Mouse (Mus musculus) forebrain, postnatal 0 days (tissue): ENCODE measurements around the gene Pgm3. TPM values are rescaled to one million over a fixed set of nuclear protein-coding genes. Genes with fewer than 3 reads are reported as not detected.

ENCODE experiments used
- ATAC-seq: fragments of 200-750 bp; cut with Nextera tagmentation; 2 replicates; pipeline ENCODE4 v1.8.0; 2017; ENCODE audit warnings: mild to moderate bottlenecking, moderate library complexity
- DNase-seq: peaks from one replicate; pipeline ENCODE4 v3.0.0-alpha.2; 2015
- H3K27ac ChIP-seq: fragments of 300-500 bp; sonication (generic); 2 replicates; pipeline ENCODE4 v1.5.1; 2014; ENCODE audit warnings: low read depth, mild to moderate bottlenecking, antibody characterized with exemption, low read length, moderate library complexity, mixed read lengths
- H3K27me3 ChIP-seq: fragments of 300-500 bp; sonication (generic); 2 replicates; pipeline ENCODE4 v1.6.1; 2014; ENCODE audit warnings: mild to moderate bottlenecking, low read length, mixed read lengths; ENCODE audit not compliant: insufficient read depth
- H3K36me3 ChIP-seq: fragments of 300-500 bp; sonication (generic); 2 replicates; pipeline ENCODE4 v1.6.1; 2014; ENCODE audit warnings: mild to moderate bottlenecking, moderate library complexity; ENCODE audit not compliant: insufficient read depth
- H3K4me1 ChIP-seq: fragments of 300-500 bp; sonication (generic); 2 replicates; pipeline ENCODE4 v1.6.1; 2014; ENCODE audit warnings: antibody characterized with exemption; ENCODE audit not compliant: insufficient read depth
- H3K4me2 ChIP-seq: fragments of 300-500 bp; sonication (generic); 2 replicates; pipeline ENCODE4 v1.6.1; 2014; ENCODE audit warnings: low read depth, mild to moderate bottlenecking, moderate library complexity
- H3K4me3 ChIP-seq: fragments of 300-500 bp; sonication (generic); 2 replicates; pipeline ENCODE4 v1.5.1; 2014; ENCODE audit warnings: low read depth, low read length, mixed read lengths
- H3K9ac ChIP-seq: fragments of 300-500 bp; sonication (generic); 2 replicates; pipeline ENCODE4 v1.6.1; 2014; ENCODE audit warnings: mild to moderate bottlenecking
- H3K9me3 ChIP-seq: fragments of 300-500 bp; sonication (generic); 2 replicates; pipeline ENCODE4 v1.6.1; 2016; ENCODE audit warnings: low read length
- CTCF ChIP-seq: sonication (generic); IDR thresholded peaks from 2 replicates; pipeline ENCODE4 v1.5.1; 2016; ENCODE audit warnings: antibody characterized with exemption, control low read depth, low read depth
- WGBS: fragments of 180-500 bp; shearing (Covaris S2); extraction: QIAGEN DNeasy Blood & Tissue Kit; methylation state at CpG from one replicate; pipeline ENCODE4 v1.1.7; 2014; 5-methylcytosine and 5-hydroxymethylcytosine counted together
- polyA plus RNA-seq: library from polyadenylated mRNA; unstranded; fragments of >200 nt; fragmentation: Nextera tagmentation; extraction: Ambion mirVana; gene quantifications from 2 replicates; pipeline ENCODE4 v1.2.1, GENCODE M21; 2015
- total RNA-seq: library from RNA; depleted of rRNA; stranded (reverse); fragments of >200 nt; gene quantifications from 2 replicates; pipeline ENCODE4 v1.2.3, GENCODE M21; 2014; rRNA removed

The Pgm3 gene
- total RNA-seq, result 21.7 and 25.9 TPM in 2 replicates
- 30.1 and 32.8 TPM in 2 replicates for polyA plus RNA-seq

DNA sequence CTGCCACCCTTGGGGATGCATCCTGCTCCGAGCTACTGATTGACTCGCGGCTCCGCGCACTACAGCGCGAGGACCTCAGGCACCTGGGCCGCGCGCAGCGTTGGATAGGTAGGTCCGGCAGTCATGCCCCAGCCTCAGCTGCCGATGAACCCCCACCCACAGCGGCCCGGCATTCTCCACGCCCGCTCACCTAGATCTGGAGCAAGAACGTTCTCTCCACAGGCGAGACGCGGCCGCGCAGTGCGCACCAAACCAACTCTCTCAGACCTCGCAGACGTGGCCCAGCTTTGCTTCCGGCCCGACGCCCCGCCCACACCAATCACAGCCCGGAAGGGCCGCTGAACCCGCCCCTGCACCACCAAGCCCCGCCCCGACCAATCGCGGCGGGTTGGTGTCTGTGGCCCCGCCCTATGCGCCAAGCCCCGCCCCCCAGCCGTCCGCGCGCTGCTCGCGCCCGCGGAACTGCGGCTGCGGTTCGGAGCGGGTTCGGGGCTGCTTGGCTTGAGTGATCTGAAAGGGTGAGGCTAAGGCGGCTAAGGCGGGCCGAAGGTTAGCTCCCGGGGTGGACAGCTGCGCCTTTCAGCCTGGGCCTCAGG is at the start of gene Pgm3, which contains the start of gene Rwdd2a:
Gene Pgm3 (minus strand): TSS at position 303 of the 596 bp plus-strand sequence.
Gene Rwdd2a (plus strand): TSS at position 452 of the 596 bp plus-strand sequence.
- Histone ChIP-seq H3K27ac (peak within 1 kb of the TSS; percentile 57; the same call in 1 of the 2 replicates), H3K4me3 (peak within 1 kb of the TSS; percentile 67), H3K9me3 (no peaks in the 10 kb centered on the region), H3K27me3 (no peaks in the 10 kb centered on the region), H3K9ac (peak within 1 kb of the TSS; percentile 69), H3K36me3 (peaks cover 16% of the 10 kb centered on the region), H3K4me2 (peak within 1 kb of the TSS; percentile 99), H3K4me1 (peaks cover 8% of the 10 kb centered on the region; the same call in 1 of the 2 replicates)
- DNase-seq (peak; percentile 97), ATAC-seq (peak; percentile 98)
- no peak for TF ChIP-seq CTCF
- 1% methylated on average over 58 of the region's 59 CpGs for WGBS

DNA sequence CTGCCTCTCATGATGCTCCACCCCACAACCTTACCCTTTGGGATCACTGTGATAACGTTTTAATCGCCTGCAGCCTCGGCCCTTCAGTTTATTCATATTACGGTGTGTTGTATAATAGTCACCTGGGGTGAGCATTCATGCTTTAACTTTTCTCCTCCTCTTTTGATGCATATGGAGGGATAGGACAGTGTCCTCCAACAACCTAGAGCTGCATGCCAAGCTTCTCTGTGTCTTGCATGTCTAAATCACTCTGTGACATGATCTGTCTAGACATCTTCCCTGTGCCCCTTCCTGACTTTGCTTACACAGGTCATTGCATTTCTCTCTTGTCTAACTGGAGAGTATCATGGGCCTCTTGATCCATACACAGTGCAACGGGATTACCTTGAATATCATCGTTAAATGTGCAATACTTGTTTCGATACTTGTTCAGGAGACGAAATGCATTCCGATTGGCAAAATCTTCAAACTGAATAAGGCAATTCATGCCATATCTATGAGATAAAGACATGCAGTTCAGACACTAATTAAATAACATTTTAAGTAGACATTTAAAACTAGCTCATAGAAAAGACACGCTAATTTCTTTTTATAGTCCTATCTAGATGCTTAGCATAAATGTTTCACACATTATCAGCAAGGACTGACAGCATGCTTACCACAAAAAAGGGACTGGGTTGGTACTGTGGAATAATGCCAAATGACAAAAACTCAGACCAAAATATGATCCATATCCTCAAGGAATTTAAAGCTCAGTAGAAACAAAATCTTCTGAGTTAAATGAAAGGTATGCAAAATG is 47.9 kb upstream of the Pgm3 start:
- no peak for TF ChIP-seq CTCF
- H3K9me3 ChIP-seq, result no peaks in the 10 kb centered on the region
- H3K4me2 ChIP-seq, result no peak overlapping the region
- no peaks in the 10 kb centered on the region for H3K27me3 ChIP-seq
- ATAC-seq (peak; percentile 56), DNase-seq (no peak)
- H3K9ac ChIP-seq, result no peak overlapping the region
- H3K4me1 ChIP-seq, result no peaks in the 10 kb centered on the region
- 56% methylated on average over 10 of the region's 10 CpGs for WGBS
- H3K36me3 ChIP-seq, result no peaks in the 10 kb centered on the region
- no peak overlapping the region for H3K4me3 ChIP-seq
- no peak overlapping the region for H3K27ac ChIP-seq

DNA sequence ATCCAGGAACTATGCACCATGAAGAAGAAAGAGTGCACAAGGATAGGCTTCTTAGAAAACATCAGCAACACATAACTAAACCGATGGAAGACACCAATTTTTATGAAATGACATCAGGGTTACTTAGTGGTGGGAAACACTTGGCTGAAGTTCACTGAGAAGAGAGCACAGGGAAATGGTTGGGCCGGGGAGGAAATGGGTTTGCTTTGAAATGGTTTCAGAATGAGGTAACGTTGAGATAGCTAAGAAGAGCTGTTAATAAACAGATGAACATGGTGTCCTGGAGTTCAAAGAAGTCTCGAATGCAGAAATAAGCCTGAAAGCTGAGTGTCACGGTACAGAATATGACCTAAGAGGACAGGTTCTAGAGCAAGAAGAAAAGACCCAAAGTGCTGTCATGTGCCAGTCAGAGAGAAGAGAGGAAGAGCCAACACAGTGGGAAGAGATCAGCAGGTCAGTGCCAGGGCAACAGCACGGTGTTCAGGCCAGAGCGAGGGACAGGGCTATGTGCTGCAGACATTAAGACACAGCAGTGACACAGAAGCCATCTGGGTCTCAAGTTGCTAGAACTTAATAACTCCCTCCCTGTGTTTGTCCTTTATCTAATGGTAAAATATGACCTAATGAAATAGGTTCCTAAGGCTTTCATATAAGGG is 46.3 kb upstream of the Pgm3 start:
- no peak for DNase-seq

DNA sequence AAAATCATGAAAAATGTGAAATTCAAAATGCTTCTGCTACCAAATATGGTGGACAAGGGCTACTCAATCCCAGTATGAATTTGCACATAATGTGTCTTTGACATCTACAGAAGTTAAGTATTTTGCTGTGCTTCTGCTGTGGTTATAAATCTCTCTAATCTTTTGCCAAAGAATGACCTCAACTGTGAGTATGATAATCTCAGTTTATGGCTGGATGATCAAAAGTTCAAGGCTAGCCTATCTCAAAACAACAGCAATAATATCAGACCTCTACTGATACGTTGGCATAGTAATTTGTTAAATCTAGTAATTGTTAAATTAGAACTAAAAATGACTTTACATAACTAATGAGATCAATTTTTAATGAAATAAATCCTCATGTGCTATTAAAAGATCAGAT is 44.1 kb upstream of the Pgm3 start:
- no peaks in the 10 kb centered on the region for H3K4me1 ChIP-seq
- no peak overlapping the region for H3K4me3 ChIP-seq
- no peaks in the 10 kb centered on the region for H3K9me3 ChIP-seq
- no peak for DNase-seq
- no peak for TF ChIP-seq CTCF
- no peak overlapping the region for H3K4me2 ChIP-seq
- ATAC-seq, result no peak
- H3K36me3 ChIP-seq, result no peaks in the 10 kb centered on the region
- H3K9ac ChIP-seq, result no peak overlapping the region
- 83% methylated on average over 1 of the region's 1 CpGs for WGBS
- H3K27me3 ChIP-seq, result no peaks in the 10 kb centered on the region
- no peak overlapping the region for H3K27ac ChIP-seq

More for the DNA sequence above, 46.3 kb upstream of the Pgm3 start:
- H3K27me3 ChIP-seq, result no peaks in the 10 kb centered on the region
- no peak overlapping the region for H3K4me3 ChIP-seq
- H3K4me1 ChIP-seq, result no peaks in the 10 kb centered on the region
- no peak for TF ChIP-seq CTCF
- H3K9me3 ChIP-seq, result no peaks in the 10 kb centered on the region
- no peak overlapping the region for H3K4me2 ChIP-seq
- ATAC-seq, result no peak
- H3K27ac ChIP-seq, result no peak overlapping the region
- no peaks in the 10 kb centered on the region for H3K36me3 ChIP-seq
- 86% methylated on average over 7 of the region's 7 CpGs for WGBS
- H3K9ac ChIP-seq, result no peak overlapping the region

DNA sequence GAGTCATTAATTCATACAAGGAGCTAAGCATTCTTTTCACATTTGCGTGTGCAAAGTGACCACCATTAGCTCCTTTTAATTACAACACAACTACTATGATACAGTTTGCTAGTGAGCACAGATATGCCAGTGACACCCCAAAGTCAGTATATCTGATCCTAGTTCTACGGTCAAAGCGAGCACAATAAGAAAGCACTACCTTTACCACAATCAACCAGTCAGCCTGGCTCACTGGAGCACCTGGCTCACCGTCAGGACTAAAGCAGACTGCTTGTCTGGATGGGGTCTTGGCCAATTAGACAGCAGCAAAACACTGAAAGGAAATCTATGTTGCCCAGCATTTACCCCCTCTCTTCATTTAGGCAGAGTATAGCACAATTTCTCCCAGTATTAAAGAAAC is 40.4 kb upstream of the Pgm3 start:
- no peak overlapping the region for H3K27ac ChIP-seq
- no peaks in the 10 kb centered on the region for H3K4me1 ChIP-seq
- no peak for ATAC-seq
- TF ChIP-seq CTCF, result no peak
- DNase-seq, result no peak
- no peaks in the 10 kb centered on the region for H3K9me3 ChIP-seq
- H3K27me3 ChIP-seq, result no peaks in the 10 kb centered on the region
- no peak overlapping the region for H3K9ac ChIP-seq
- no peaks in the 10 kb centered on the region for H3K36me3 ChIP-seq
- no peak overlapping the region for H3K4me3 ChIP-seq
- no peak overlapping the region for H3K4me2 ChIP-seq
- WGBS, result 82% methylated on average over 4 of the region's 4 CpGs

DNA sequence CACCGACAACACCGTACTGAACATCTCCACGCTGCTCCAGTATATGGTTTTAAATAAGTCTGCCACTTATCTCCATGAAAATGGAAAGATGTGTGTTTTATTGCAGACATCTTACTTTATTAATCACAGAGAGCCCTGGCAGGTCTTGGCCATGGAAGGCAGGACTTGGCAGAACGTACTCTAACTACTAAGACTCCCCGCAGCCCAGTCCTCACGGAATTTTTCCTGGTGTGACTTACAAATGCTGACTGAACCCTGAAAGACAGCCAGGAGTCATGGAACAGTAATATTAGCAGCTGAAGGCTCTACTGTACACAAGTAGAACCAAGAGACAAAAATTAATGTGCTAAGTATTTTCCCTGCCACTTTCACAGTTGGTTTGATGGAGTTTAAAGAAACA is 34.1 kb upstream of the Pgm3 start:
- Histone ChIP-seq H3K4me3 (no peak overlapping the region), H3K4me1 (no peaks in the 10 kb centered on the region), H3K9ac (no peak overlapping the region), H3K27ac (no peak overlapping the region), H3K4me2 (no peak overlapping the region), H3K27me3 (no peaks in the 10 kb centered on the region), H3K36me3 (no peaks in the 10 kb centered on the region), H3K9me3 (no peaks in the 10 kb centered on the region)
- ATAC-seq, result no peak
- 75% methylated on average over 6 of the region's 6 CpGs for WGBS
- no peak for TF ChIP-seq CTCF
- no peak for DNase-seq
